Mouse (Mus musculus): ENCODE data around the gene Lypd8. TPM values are rescaled to one million over a fixed set of nuclear protein-coding genes. Genes with fewer than 3 reads are reported as not detected.
A peak's percentile ranks its signal among the peaks of the same experiment; 100 is the strongest.
"Not testable (repeated sequence)": the region's sequence is repeated elsewhere in the genome, so short reads cannot be mapped to it uniquely, and the experiment has no call there.

Lypd8 gene
- not detected in 2 replicates for total RNA-seq (2014; fragmentation: Nextera tagmentation)
- not detected in 2 replicates for total RNA-seq (2017)

- ATAC-seq (replicated peaks; ENCODE audit: poor library complexity, severe bottlenecking) = no peak
Observed at GRCm38 (mm10) chr11:58378763-58379278, at the start of gene Lypd8. TSS of gene Lypd8 (plus strand) at chr11:58379043.

DNA sequence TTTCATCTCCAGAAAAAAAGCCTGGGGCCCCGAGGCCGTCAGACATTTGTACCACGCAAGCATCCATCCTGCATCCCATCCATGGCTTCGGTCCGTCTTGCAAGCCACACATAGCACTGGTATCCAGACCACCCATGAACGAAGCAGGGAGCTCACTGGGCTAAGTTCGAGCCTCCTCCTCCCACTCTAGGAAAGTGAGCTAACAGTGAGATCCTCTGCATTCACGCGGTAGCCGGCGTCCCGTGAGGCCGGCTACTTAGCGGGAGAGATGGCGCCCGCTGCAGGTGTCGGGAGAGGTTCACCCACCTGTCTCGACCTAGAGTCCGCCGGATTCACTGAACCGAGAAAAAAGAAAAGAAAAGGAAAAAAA lies 49.0 kb upstream of the Lypd8 start:
- peak; percentile 26 for ATAC-seq (replicated peaks; ENCODE audit: poor library complexity, severe bottlenecking)

GRCm38 (mm10) chr11:58330276-58331148 lies 48.3 kb upstream of the Lypd8 start, which contains the start of the genes Zfp672 and Sh3bp5l:
TSS of gene Zfp672 (minus strand) at chr11:58330339.
TSS of gene Sh3bp5l (plus strand) at chr11:58330724.
- peak; percentile 82 for ATAC-seq (replicated peaks; ENCODE audit: poor library complexity, severe bottlenecking)

- no peak for ATAC-seq (replicated peaks; ENCODE audit: poor library complexity, severe bottlenecking)
Observed at GRCm38 (mm10) chr11:58331149-58331495, 47.7 kb upstream of the Lypd8 start.

GRCm38 (mm10) chr11:58331546-58331945 lies 47.3 kb upstream of the Lypd8 start:
- ATAC-seq (replicated peaks; ENCODE audit: poor library complexity, severe bottlenecking) = no peak

GRCm38 (mm10) chr11:58334746-58335145 lies 44.1 kb upstream of the Lypd8 start:
- ATAC-seq (replicated peaks; ENCODE audit: poor library complexity, severe bottlenecking) = no peak

- ATAC-seq (replicated peaks; ENCODE audit: poor library complexity, severe bottlenecking) = no peak
Observed at GRCm38 (mm10) chr11:58346745-58347144, 32.1 kb upstream of the Lypd8 start.

DNA sequence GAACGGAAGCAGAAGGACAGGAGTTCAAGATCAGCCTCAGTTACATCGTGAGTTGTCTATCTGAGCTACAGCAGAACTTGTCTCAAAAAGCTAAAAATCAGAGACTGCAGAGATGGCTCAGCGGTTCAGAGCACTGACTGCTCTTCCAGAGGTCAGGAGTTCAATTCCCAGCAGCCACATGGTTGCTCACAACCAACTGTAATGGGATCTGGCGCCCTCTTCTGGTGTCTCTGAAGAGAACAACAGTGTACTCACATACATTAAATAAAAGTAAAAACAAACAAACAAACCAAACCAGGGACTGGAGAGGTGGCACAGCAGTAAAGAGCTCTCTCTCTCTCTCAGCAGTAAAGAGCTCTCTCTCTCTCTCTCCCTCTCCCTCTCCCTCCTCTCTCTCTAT lies 28.2 kb upstream of the Lypd8 start:
- ATAC-seq (replicated peaks; ENCODE audit: poor library complexity, severe bottlenecking) = no peak

DNA sequence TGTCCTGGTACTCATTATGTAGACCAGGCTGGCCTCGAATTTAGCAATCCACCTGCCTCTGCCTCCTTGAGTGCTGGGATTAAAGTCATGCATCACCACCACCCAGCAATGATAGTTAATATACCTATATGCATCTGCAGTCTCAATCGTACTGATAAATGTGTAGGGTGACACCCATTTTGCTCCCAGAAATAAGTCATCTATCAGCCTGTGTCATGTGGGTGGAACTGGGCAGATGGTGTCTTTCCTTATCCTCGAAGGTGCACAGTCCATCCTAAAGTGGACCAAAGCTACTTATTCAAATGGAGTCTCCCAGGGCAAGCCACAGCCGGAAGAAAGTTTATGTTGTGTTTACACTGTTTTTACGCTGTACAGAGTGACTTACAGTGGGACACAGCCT lies 27.7 kb upstream of the Lypd8 start:
- no peak for ATAC-seq (replicated peaks; ENCODE audit: poor library complexity, severe bottlenecking)

GRCm38 (mm10) chr11:58352681-58353548 lies 25.9 kb upstream of the Lypd8 start:
- ATAC-seq (replicated peaks; ENCODE audit: poor library complexity, severe bottlenecking) = 0 out of 2 replicates have a peak, but pooled peaks have one; percentile 35

- ATAC-seq (replicated peaks; ENCODE audit: poor library complexity, severe bottlenecking) = no peak
Observed at GRCm38 (mm10) chr11:58353709-58354108, 25.1 kb upstream of the Lypd8 start.

GRCm38 (mm10) chr11:58354476-58354875 lies 24.4 kb upstream of the Lypd8 start:
- no peak for ATAC-seq (replicated peaks; ENCODE audit: poor library complexity, severe bottlenecking)

GRCm38 (mm10) chr11:58354927-58355326 lies 23.9 kb upstream of the Lypd8 start:
- ATAC-seq (replicated peaks; ENCODE audit: poor library complexity, severe bottlenecking) = no peak

DNA sequence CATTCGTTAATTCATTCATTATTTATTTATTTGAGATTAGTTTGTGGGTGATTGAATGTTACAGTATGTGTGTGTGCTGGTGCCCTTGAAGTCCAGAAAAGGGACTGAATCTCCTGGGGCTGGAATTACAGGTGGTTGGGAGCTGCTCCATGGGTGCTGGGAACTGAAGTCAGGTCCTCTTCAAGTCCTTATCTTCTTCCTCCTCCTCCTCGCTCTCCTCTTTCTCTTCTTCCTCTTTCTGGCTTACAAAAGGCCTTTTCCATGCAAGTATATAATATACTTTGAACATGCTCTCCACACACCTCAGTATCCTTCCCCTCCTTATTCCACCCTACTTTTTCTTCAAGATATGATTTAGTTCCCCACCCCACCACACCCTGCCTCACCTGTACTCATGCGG lies 21.8 kb upstream of the Lypd8 start:
- no peak for ATAC-seq (replicated peaks; ENCODE audit: poor library complexity, severe bottlenecking)

- no peak for ATAC-seq (replicated peaks; ENCODE audit: poor library complexity, severe bottlenecking)
Observed at GRCm38 (mm10) chr11:58357844-58358534, 20.9 kb upstream of the Lypd8 start.

- not testable (repeated sequence) for ATAC-seq (replicated peaks; ENCODE audit: poor library complexity, severe bottlenecking)
Observed at GRCm38 (mm10) chr11:58362562-58362961, 16.3 kb upstream of the Lypd8 start.

DNA sequence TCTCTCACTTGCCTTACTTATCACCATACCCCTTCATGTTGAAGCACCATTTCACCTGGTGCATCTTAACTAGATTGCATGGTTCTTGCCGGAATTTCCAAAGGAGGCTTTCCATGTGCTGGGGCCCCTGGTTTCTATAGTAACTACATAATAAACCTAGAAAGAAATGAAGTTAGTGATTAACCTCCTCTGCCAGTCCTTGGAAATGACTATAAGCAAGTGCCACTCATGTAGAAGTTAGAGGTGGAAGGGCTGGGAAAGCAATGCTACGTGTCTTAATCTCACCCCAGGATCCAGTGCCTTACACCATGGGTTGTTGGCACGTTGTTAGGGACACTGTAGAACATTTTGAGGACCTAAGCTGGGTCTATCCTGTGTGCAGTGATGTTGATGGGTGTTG lies 14.4 kb upstream of the Lypd8 start:
- no peak for ATAC-seq (replicated peaks; ENCODE audit: poor library complexity, severe bottlenecking)

DNA sequence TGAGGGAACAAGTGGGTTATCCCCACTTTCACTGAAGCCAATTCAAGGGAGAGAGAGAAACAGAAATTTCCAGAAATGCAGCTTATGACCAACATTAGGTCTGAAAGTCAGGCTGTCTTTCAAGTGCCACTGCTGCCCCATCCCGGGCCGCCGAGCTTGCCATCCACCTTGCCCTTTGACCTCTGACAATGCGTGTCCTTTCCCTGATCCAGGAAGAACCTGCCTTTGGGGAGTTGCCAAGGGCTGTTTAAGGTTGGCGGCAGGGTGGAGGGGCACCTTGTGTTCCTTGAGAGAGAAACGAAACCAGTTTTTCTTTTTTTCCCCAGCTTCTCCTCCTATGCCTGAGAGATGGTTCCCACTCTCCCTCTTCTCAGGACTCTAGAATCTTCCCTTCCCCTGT lies 12.7 kb upstream of the Lypd8 start:
- ATAC-seq (replicated peaks; ENCODE audit: poor library complexity, severe bottlenecking) = not testable (repeated sequence)

GRCm38 (mm10) chr11:58377273-58377672 lies 1.6 kb upstream of the Lypd8 start:
- no peak for ATAC-seq (replicated peaks; ENCODE audit: poor library complexity, severe bottlenecking)

GRCm38 (mm10) chr11:58377686-58378085 lies 1.2 kb upstream of the Lypd8 start:
- no peak for ATAC-seq (replicated peaks; ENCODE audit: poor library complexity, severe bottlenecking)
